Mouse (Mus musculus) heart, embryonic 11.5 days (tissue): ENCODE data around the gene Ccdc88b. TPM values are rescaled to one million over a fixed set of nuclear protein-coding genes. Genes with fewer than 3 reads are reported as not detected.

ENCODE experiments used
- ATAC-seq: fragments of 200-750 bp; cut with Nextera tagmentation; replicated peaks from 2 replicates; pipeline ENCODE4 v1.8.0; 2017; ENCODE audit warnings: moderate library complexity; ENCODE audit not compliant: insufficient number of reproducible peaks, low FRiP score, low TSS enrichment
- H3K27ac ChIP-seq: fragments of 300-500 bp; sonication (generic); 2 replicates; pipeline ENCODE4 v1.5.1; 2014; ENCODE audit warnings: mild to moderate bottlenecking, low read depth, low read length
- H3K27me3 ChIP-seq: fragments of 300-500 bp; sonication (generic); 2 replicates; pipeline ENCODE4 v1.6.1; 2014; ENCODE audit warnings: mild to moderate bottlenecking, low read length, mixed read lengths; ENCODE audit not compliant: control insufficient read depth, insufficient read depth
- H3K36me3 ChIP-seq: fragments of 300-500 bp; sonication (generic); 2 replicates; pipeline ENCODE4 v1.6.1; 2014; ENCODE audit warnings: mild to moderate bottlenecking, low read length, moderate library complexity, mixed read lengths; ENCODE audit not compliant: control insufficient read depth, insufficient read depth
- H3K4me1 ChIP-seq: fragments of 300-500 bp; sonication (generic); 2 replicates; pipeline ENCODE4 v1.6.1; 2014; ENCODE audit warnings: low read length; ENCODE audit not compliant: control insufficient read depth, insufficient read depth
- H3K4me2 ChIP-seq: fragments of 300-500 bp; sonication (generic); 2 replicates; pipeline ENCODE4 v1.6.1; 2014; ENCODE audit warnings: mild to moderate bottlenecking, moderate library complexity
- H3K4me3 ChIP-seq: fragments of 300-500 bp; sonication (generic); 2 replicates; pipeline ENCODE4 v1.5.1; 2014; ENCODE audit warnings: low read depth, low read length
- H3K9ac ChIP-seq: fragments of 300-500 bp; sonication (generic); 2 replicates; pipeline ENCODE4 v1.6.1; 2014; ENCODE audit warnings: mild to moderate bottlenecking, low read depth, low read length, moderate library complexity
- H3K9me3 ChIP-seq: fragments of 300-500 bp; sonication (generic); replicated peaks from 2 replicates; pipeline ENCODE4 v1.6.1; 2016; ENCODE audit warnings: low read length; ENCODE audit not compliant: control insufficient read depth
- WGBS: fragments of 180-500 bp; shearing (Covaris S2); extraction: QIAGEN DNeasy Blood & Tissue Kit; methylation state at CpG from one replicate; pipeline ENCODE4 v1.1.7; 2014; ENCODE audit not compliant: insufficient replicate concordance; 5-methylcytosine and 5-hydroxymethylcytosine counted together
- polyA plus RNA-seq: library from polyadenylated mRNA; unstranded; fragments of >200 nt; fragmentation: Nextera tagmentation; extraction: Ambion mirVana; gene quantifications from 2 replicates; pipeline ENCODE4 v1.2.1, GENCODE M21; 2014

Ccdc88b gene
- polyA plus RNA-seq, 1 experiment from 2014 or later: 0.84 TPM

GRCm38 (mm10) chr19:6829069-6829468 lies 28.9 kb downstream of the Ccdc88b start:
- Histone ChIP-seq H3K27me3 (peaks cover 55% of the 10 kb centered on the region), H3K9ac (no peak overlapping the region), H3K4me3 (no peak overlapping the region), H3K27ac (no peak overlapping the region), H3K36me3 (no peaks in the 10 kb centered on the region), H3K9me3 (no peaks in the 10 kb centered on the region), H3K4me2 (no peak overlapping the region), H3K4me1 (0 out of 2 replicates have a peak, but pooled peaks cover 5% of the 10 kb centered on the region)
- ATAC-seq: no peak
- WGBS: 12% methylated on average over 3 of the region's 3 CpGs

GRCm38 (mm10) chr19:6826601-6827000 lies 31.4 kb downstream of the Ccdc88b start:
- Histone ChIP-seq H3K27me3 (peaks cover 45% of the 10 kb centered on the region), H3K9me3 (no peaks in the 10 kb centered on the region), H3K9ac (no peak overlapping the region), H3K36me3 (no peaks in the 10 kb centered on the region), H3K4me2 (no peak overlapping the region), H3K27ac (no peak overlapping the region), H3K4me3 (no peak overlapping the region), H3K4me1 (0 out of 2 replicates have a peak, but pooled peaks cover 5% of the 10 kb centered on the region)
- ATAC-seq: no peak
- WGBS: 60% methylated on average over 3 of the region's 3 CpGs

- H3K9ac ChIP-seq: no peak overlapping the region
- 79% methylated on average over 6 of the region's 6 CpGs for WGBS
- no peak overlapping the region for H3K4me2 ChIP-seq
- H3K27ac ChIP-seq: no peak overlapping the region
- H3K9me3 ChIP-seq: no peaks in the 10 kb centered on the region
- H3K36me3 ChIP-seq: no peaks in the 10 kb centered on the region
- H3K4me3 ChIP-seq: no peak overlapping the region
- no peak for ATAC-seq
- H3K4me1 ChIP-seq: no peaks in the 10 kb centered on the region
- H3K27me3 ChIP-seq: peaks cover 33% of the 10 kb centered on the region
These were observed 32.6 kb downstream of the Ccdc88b start for GRCm38 (mm10) chr19:6825384-6825783.

- peaks cover 7% of the 10 kb centered on the region for H3K27me3 ChIP-seq
These were observed 37.3 kb downstream of the Ccdc88b start for GRCm38 (mm10) chr19:6820538-6821195.

GRCm38 (mm10) chr19:6819143-6819827 lies 38.7 kb downstream of the Ccdc88b start:
- Histone ChIP-seq H3K9me3 (no peaks in the 10 kb centered on the region), H3K4me1 (no peaks in the 10 kb centered on the region), H3K4me2 (no peak overlapping the region), H3K36me3 (no peaks in the 10 kb centered on the region), H3K27ac (no peak overlapping the region), H3K9ac (no peak overlapping the region), H3K4me3 (no peak overlapping the region), H3K27me3 (peaks cover 7% of the 10 kb centered on the region)
- WGBS: 43% methylated on average over 10 of the region's 10 CpGs
- no peak for ATAC-seq

More at GRCm38 (mm10) chr19:6820538-6821195, 37.3 kb downstream of the Ccdc88b start:
- ATAC-seq: no peak
- WGBS: 81% methylated on average over 13 of the region's 13 CpGs
- Histone ChIP-seq H3K36me3 (no peaks in the 10 kb centered on the region), H3K4me2 (no peak overlapping the region), H3K4me3 (no peak overlapping the region), H3K27ac (no peak overlapping the region), H3K9me3 (no peaks in the 10 kb centered on the region), H3K4me1 (no peaks in the 10 kb centered on the region), H3K9ac (no peak overlapping the region)

- Histone ChIP-seq H3K4me2 (no peak overlapping the region), H3K9ac (no peak overlapping the region), H3K27me3 (no peaks in the 10 kb centered on the region), H3K4me3 (no peak overlapping the region), H3K27ac (no peak overlapping the region), H3K36me3 (no peaks in the 10 kb centered on the region), H3K9me3 (no peaks in the 10 kb centered on the region), H3K4me1 (no peaks in the 10 kb centered on the region)
- no peak for ATAC-seq
- WGBS: 72% methylated on average over 3 of the region's 3 CpGs
These were observed 43.1 kb downstream of the Ccdc88b start for GRCm38 (mm10) chr19:6814958-6815357.

- no peak overlapping the region for H3K27ac ChIP-seq
- no peaks in the 10 kb centered on the region for H3K4me1 ChIP-seq
- H3K27me3 ChIP-seq: no peaks in the 10 kb centered on the region
- H3K4me2 ChIP-seq: no peak overlapping the region
- no peak overlapping the region for H3K4me3 ChIP-seq
- H3K36me3 ChIP-seq: no peaks in the 10 kb centered on the region
- no peak overlapping the region for H3K9ac ChIP-seq
- no peak for ATAC-seq
- WGBS: 50% methylated on average over 4 of the region's 4 CpGs
- no peaks in the 10 kb centered on the region for H3K9me3 ChIP-seq
These were observed 43.6 kb downstream of the Ccdc88b start for GRCm38 (mm10) chr19:6814366-6814765.
